Mouse (Mus musculus) lung, postnatal 36 days (tissue): ENCODE data around the gene Has1.

ENCODE experiments used
- DNase-seq: peaks from one replicate; pipeline ENCODE4 v3.0.0; 2022; ENCODE audit warnings: mixed read lengths

The Has1 gene

DNA sequence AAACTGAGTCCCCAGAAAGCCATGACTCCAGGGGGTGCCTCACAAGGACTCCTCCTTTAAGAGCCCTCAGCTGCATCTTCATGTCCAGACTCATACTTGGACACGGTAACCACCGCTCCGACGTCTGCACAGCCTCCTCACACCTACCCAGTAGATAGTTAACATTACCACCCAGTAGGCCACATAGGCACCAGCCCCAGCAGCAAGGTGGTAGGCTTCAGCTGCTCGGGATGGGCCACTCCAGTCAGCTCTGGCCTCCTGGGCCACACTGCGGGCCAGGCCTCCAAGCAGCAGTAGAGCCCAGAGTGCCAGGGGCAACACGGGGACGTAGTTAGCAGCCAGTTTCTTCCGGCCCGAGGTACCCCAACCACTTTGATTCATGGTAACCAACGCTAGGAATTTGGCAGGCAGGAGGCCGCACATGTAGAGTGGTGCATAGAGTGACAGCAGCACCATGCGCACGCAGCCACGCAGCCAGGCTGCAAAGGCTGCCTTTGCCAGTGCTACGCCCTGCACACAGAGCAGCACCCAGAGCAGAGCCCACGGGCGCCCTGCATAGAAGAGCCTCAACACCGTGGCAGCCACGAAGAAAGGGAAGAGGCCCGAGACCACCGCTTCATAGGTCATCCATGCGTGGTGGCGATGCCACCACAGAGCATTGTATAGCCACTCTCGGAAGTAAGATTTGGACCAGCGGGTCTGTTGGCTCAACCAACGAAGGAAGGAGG lies 11.3 kb downstream of the Has1 start:
- no peak for DNase-seq

DNA sequence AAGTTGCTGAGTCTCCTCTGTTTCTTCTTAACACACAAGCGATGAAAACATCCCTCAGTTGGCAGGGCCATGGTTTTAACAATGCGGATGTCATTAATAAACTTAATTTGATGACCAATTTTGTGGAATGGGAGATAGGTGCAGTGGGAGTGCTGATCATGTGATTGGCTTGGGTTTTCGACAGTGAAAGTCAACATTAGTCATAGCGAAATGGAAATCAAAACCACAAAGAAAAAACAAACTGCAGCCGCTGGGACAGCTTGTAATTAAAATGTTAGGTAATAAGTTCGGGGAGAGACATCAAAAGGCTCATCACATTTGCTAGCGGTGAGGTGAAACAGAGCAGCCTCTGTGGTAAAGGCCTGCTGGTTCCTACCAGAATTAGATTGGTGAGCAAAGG lies 14.2 kb downstream of the Has1 start:
- DNase-seq: no peak

DNA sequence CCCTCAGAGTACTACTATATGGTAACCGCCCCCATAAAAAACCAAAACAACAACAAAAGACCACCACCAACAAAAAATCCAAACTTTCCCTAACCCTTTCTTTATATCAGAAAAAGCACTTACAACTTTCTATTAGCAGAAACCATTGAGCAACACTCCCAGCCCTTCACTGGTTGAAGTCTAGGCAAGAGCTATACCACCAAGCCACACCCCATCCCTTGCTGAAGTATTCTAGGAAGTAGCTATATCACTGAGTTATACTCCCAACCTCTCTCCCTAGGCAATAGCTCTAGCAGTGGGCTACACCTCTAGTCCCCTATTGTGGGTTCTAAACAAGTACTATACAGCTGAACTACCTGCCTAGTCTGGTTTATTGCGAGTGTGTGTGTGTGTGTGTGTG lies 15.7 kb downstream of the Has1 start:
- DNase-seq: no peak

DNA sequence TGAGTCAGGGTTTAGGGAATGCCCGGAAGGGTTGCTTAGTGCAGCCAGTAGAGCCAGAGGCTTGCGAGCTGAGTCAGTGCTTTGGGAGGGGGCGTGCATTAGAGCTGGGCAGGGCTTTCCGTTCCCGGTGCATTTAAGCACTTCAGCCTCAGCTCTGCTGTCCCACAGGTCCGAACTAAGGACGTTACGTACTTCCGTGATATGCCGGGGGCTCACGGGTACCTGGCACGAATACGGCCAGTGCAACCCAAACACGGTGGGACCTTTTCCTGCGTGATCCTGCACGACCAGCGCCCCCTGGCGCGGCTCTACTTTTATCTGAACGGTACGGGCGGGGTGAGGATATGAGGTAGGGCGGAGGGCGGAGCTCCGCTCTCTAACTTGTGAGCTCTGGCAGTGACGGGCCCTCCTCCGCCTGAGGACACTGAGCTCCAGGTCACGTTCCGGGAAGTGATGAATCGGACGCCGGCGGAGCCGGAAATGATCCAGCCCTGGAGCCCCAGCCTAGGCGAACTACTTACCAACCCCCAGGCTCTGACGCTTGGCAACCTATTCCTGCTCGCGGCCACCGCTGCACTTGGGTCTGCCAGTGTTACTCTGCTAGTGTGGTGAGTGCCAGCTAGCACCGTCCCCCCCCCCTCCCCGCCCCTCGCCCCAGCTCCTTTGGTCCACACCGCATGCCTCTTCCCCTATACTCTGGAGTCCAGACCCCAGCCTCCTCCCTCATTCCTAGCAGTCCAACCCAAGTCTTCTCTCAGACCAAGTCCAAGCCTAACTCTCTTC lies 16.9 kb downstream of the Has1 start:
- DNase-seq: peak; percentile 100

- no peak for DNase-seq
Measured at GRCm38 (mm10) chr17:17837426-17837825, 17.6 kb downstream of the Has1 start.

- no peak for DNase-seq
Measured at GRCm38 (mm10) chr17:17836101-17836500, 18.9 kb downstream of the Has1 start.

DNA sequence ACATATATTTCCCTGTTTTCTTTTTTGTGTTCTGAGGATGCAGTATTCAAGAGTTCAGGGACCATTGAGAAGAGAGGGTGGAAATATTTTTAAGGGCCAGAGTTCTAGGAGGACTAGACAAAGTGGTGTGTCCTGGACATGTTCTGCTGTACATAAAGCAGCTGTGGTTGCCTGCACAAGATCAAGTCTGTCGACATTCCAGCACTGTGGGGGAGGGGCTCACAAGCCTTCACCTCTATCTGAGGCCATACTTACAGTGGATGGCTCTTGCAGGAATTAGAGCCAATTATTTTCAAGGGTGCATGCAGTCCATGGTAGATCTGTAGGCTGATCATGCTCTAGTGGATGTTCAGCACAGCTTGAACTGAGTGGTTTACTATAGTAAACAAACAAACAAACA lies 20.1 kb downstream of the Has1 start:
- DNase-seq: peak; percentile 79

DNA sequence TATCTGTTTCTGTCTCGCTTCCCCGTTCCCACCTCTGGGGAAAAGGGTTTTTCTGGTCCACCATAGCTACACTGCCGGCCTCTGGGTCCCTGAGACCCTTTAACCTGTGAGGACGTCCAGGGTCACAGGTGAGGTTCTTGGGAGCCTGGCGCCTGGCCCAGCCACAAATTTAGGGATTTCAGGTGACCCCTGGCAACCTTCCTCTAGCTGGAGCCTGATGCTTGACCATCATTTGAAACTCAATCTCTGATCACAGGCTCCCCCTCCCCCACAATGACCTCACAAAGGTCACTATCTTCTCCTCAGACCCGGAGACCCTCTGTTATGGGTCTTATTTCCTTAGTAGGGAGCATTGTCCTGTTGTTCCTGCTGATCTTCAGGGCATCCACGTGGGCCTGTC lies 24.3 kb downstream of the Has1 start:
- no peak for DNase-seq

DNA sequence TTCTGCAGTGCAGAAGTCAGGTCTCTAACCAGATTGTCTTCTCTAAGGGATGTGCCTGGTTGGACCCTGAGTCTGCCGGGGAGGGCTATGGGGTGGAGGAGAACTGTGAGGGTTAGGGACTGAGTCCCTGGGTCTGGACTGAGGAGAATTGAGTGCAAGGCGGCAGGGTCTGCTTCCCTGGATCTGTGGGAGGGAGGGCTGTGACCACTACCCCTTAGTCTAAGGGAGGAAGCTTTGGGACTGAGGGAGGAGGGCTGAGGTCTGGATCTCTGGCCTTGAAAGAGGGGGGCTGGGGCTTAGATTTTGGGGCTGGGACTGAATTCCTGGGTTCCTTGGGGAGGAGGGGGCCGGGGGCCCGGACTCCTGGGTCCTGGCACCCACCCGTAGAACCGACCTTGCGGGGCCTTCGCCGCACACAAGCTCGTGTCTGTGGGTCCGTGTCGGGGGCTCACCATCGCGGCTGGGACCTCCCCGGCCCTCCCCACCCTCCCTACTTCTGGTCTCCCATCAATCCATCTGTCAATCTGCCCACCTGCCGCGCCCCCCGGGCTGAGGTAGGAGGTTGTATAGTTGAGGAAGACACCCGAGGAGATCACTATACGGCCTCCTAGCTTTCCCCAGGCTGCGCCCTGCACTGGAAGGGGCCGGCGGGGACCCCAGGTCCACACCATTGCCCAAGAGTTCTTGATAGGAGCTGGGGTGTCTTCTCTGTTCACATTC lies 25.0 kb downstream of the Has1 start:
- no peak for DNase-seq

DNA sequence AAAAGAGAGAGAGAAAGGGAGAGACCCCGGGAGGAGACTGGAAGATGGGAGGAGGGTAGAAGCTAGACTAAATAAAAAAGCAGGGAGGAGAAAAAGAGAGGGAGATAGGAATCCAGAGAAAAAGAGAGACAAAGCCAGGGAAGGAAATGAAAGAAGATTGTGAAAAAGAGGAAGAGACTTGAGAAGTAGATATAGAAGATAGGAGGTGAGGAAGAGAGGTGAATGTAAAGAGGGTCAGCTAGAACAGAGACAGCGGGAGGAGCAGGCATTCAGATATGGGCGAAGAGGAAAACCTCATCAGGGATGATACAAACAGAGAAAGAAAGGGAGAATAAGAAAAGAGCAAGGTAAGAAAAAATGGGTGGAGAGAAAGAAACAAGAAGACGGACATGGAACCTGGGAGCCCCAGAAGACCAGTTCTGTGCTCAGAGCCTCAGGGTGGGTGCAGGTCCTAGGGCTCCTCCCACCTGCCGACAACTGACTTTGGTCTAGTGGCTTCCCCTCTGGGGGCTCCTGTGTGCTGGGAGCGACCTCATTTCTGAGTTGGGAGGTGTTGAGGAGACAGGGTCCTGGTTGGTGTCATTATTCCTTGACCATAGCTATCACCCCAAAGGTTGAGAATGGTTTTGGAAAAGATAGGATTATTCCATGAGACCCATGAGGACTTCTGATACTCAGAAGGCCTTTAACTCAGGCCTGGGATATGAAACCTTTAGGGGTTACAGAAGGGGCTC lies 25.8 kb downstream of the Has1 start:
- no peak for DNase-seq

GRCm38 (mm10) chr17:17828191-17828981 lies 26.6 kb downstream of the Has1 start:
- peak; percentile 29 for DNase-seq

DNA sequence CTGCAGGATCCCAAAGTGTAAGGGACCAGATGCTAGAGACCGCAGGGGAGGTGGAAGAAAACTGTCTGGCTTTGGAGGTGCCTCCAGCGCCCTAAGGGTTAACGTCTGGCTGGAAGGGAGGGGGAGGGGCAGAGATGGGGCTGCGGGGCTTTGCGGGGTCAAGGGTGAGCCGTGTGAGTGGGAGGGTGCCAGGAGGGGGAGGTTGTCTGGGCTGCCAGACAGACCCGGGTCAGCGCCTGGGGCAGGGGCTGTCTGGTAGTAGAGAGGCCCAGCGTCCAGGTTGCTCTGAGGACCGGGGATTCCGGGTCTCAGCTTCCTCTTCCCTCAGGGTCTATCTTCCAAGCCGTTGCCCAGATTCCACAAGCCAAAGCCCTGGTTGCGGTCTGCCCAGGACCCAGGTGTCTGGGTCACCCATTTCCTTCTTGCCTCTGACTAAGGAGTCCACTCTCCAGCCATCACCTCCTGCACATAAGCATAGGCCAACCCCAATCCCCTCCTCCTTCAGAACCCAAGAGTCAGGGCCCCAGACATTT lies 27.3 kb downstream of the Has1 start:
- peak; percentile 49 for DNase-seq

GRCm38 (mm10) chr17:17826751-17827657 lies 28.0 kb downstream of the Has1 start, which contains the start of gene Spaca6:
Gene Spaca6, plus strand, starts transcription at chr17:17827158.
- DNase-seq: peak; percentile 93

DNA sequence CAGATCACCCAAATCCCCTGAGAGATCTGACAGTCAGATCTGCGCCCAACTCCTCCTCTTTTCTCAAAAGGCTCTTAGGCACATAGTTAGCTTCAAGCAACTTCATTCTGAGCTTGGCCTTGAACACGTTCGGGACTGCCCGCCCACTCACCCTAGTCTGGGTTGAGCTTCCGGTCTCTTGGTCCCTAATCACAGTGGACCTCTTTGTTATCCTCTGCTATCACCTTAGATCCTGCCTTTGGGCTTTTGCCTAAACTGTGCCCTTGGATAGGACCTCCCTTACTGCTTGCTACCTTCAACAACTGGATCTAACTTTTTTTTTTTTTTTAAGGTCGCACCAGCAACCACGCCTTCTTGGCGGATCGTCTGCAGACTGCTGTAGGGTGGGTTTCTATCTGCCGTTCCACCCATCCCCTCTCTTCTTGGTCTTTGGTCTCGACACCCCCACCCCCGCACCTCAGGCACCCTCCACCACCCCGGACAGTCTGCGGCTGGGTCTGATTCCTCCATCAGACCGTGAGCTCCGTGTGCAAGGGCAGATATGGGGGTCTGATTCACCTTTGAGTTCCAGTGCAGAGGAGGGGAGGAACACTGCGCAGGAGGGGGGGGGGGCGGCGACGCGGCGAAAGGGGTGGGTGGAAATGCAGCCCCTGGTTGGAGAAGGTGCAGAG lies 28.9 kb downstream of the Has1 start:
- DNase-seq: peak; percentile 67

- DNase-seq: no peak
Measured at GRCm38 (mm10) chr17:17823612-17824336, 31.2 kb downstream of the Has1 start.

DNA sequence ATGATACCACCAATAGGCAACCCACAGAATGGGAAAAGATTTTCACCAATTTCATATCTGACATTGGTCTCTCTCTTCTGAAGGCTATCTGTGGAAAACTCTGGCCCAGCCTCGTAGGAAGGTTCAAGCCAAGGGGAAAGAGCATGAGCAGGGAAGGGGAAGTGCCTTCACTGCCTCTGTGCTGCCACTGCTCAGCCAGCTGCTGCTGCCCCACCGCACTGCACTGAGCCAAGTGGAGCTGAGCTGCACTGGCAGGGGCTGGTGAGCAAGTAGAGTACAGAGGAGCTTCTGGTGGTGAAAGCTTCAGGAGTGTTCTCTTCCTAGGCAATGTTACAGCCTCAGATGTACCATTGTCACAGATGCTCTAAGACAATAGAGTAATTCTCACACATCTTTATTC lies 59.5 kb downstream of the Has1 start:
- DNase-seq: no peak
